Mouse (Mus musculus) CH12.LX (cell line): ENCODE measurements around the gene Rabgap1l.

Experiments
- BHLHE40 ChIP-seq: IDR thresholded peaks from 2 replicates; pipeline ENCODE4 v1.6.1; 2011; ENCODE audit warnings: mild to moderate bottlenecking, low read depth, low read length, improper control_type of control experiment
- CTCF ChIP-seq, 2 experiments: IDR thresholded peaks in 1 of 2; conservative IDR thresholded peaks in 1 of 2; 2 replicates each; pipeline ENCODE4 v1.5.1; 2011 to 2012; ENCODE audit warnings: low read depth in 2 of 2, low read length in 2 of 2, improper control_type of control experiment in 1 of 2, inconsistent platforms in 1 of 2, mild to moderate bottlenecking in 1 of 2, moderate library complexity in 1 of 2
- EP300 ChIP-seq: IDR thresholded peaks from 2 replicates; pipeline ENCODE4 v1.6.1; 2011; ENCODE audit warnings: low read length, improper control_type of control experiment
- ETS1 ChIP-seq: conservative IDR thresholded peaks from 2 replicates; pipeline ENCODE4 v1.6.1; 2012; ENCODE audit warnings: low read depth, mild to moderate bottlenecking, inconsistent platforms, low read length, improper control_type of control experiment, moderate library complexity
- JUND ChIP-seq: conservative IDR thresholded peaks from 2 replicates; pipeline ENCODE4 v1.6.1; 2011; ENCODE audit warnings: low read depth, low read length, improper control_type of control experiment
- MXI1 ChIP-seq: IDR thresholded peaks from 2 replicates; pipeline ENCODE4 v1.6.1; 2011; ENCODE audit warnings: mild to moderate bottlenecking, low read depth, low read length, improper control_type of control experiment
- NRF1 ChIP-seq: IDR thresholded peaks from 2 replicates; pipeline ENCODE4 v1.6.1; 2014; ENCODE audit warnings: low read depth, mild to moderate bottlenecking, inconsistent platforms, low read length, improper control_type of control experiment, moderate library complexity
- POLR2A ChIP-seq: IDR thresholded peaks from 2 replicates; pipeline ENCODE4 v1.6.1; 2011; ENCODE audit warnings: low read depth, mild to moderate bottlenecking, improper control_type of control experiment, low read length
- POLR2AphosphoS2 ChIP-seq: IDR thresholded peaks from 2 replicates; pipeline ENCODE4 v1.6.1; 2011; ENCODE audit warnings: low read depth, low read length, improper control_type of control experiment
- RCOR1 ChIP-seq: conservative IDR thresholded peaks from 2 replicates; pipeline ENCODE4 v1.6.1; 2012; ENCODE audit warnings: low read depth, mild to moderate bottlenecking, inconsistent platforms, low read length, improper control_type of control experiment
- TCF12 ChIP-seq: IDR thresholded peaks from 2 replicates; pipeline ENCODE4 v1.6.1; 2014; ENCODE audit warnings: low read depth, mild to moderate bottlenecking, inconsistent platforms, low read length, improper control_type of control experiment
- ZKSCAN1 ChIP-seq: IDR thresholded peaks from 2 replicates; pipeline ENCODE4 v1.6.1; 2012; ENCODE audit warnings: low read depth, inconsistent platforms, low read length, improper control_type of control experiment, borderline replicate concordance
- ZMIZ1 ChIP-seq: IDR thresholded peaks from 2 replicates; pipeline ENCODE4 v1.6.1; 2012; ENCODE audit warnings: low read depth, mild to moderate bottlenecking, inconsistent platforms, low read length, improper control_type of control experiment

GRCm38 (mm10) chr1:160823638-160824037 lies 30.6 kb upstream of the Rabgap1l start:
- TF ChIP-seq TCF12 (no peak), CTCF (conservative IDR thresholded peaks at IDR 0.05 in 1 of 2, IDR thresholded peaks at IDR 0.05 in 1 of 2; ENCODE audit: low read depth in 2 of 2, low read length in 2 of 2) (no peak), POLR2A (no peak), RCOR1 (no peak), NRF1 (no peak), ZKSCAN1 (no peak), POLR2AphosphoS2 (no peak), ETS1 (no peak), EP300 (no peak), JUND (no peak), MXI1 (no peak), BHLHE40 (no peak), ZMIZ1 (no peak)
